Mouse (Mus musculus): Measurements from ENCODE around the gene Prr36. TPM values are rescaled to one million over a fixed set of nuclear protein-coding genes. Genes with fewer than 3 reads are reported as not detected.

The Prr36 gene
- 27.0 and 36.3 TPM in 2 replicates for polyA plus RNA-seq (2012; rRNA removed)

DNA sequence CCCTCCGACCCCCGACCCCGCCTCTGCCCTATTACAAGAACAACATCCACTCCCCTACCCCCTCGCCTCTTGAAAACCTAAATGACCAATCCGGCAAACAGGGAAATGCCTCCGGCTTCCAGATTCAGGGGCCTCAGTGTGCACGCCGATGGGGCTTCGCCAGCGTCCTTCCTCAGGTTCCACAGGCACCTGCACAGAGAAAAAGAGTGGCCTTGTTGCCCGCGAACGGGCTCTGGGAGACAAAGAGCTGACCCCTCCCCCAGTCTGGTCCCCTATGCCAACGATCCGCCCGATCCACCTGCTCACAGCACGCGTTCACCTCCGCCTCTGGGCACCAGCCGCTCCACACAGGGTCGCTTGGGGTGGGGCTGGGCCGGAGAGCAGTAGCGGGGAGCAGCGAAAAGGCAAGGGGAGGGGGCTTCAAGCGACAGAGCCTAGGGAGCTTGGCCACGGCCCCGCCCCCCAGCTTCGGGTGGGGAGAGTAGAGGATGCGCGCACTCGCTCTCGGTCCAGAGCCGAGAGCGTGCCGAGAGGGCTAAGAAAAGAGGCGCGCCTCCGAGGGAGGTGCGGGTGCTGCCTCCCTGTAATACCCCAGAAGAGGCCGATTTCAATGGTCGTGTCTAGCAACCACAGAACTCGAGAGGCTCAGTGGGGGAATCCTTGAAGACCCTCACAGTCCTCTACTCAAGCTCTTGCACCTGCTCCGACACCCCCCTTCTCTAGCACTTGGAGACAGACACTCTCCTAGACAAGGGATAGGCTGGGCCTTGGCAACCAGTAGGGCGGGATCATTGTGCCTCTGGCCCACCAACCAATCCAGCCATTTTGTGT is at the start of gene Prr36:
Prr36 (minus strand) TSS at position 669 of the 831 bp plus-strand sequence.

DNA sequence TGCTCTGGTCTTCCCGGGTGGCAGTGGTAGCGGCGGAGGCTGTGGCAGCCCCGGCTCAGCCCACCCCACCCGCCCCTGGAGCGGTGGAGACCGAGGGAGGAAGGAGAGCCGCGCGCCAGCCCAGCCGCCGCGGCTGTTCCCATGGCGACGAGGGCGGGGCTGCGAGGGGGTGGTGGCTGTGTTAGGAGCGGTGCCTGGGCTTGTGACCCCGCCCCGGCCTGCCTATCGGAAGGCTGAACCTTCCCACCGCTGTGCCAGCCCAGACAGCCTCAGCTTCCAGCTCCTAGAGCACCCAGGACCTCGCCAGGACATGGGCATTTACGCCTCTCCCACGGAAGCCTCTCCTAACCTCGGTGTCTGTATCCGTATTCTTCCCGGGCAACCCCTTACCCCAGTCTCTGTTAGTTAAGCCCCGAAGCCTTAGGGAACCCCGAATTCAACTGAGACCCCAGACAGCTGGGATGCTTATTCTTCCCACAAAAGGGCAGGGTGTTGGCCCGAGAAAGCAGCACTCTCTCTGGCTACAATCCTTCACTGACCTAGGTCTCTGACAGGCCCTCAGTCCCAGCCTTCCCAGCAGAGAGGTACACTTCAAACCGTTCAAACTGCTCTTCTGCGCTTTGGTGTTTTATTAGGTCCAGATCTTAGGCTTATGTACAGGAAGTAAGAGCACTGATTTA is 42.0 kb upstream of the Prr36 start, which contains the start of gene Ctxn1:
Ctxn1 (minus strand) TSS at position 150 of the 680 bp plus-strand sequence.

DNA sequence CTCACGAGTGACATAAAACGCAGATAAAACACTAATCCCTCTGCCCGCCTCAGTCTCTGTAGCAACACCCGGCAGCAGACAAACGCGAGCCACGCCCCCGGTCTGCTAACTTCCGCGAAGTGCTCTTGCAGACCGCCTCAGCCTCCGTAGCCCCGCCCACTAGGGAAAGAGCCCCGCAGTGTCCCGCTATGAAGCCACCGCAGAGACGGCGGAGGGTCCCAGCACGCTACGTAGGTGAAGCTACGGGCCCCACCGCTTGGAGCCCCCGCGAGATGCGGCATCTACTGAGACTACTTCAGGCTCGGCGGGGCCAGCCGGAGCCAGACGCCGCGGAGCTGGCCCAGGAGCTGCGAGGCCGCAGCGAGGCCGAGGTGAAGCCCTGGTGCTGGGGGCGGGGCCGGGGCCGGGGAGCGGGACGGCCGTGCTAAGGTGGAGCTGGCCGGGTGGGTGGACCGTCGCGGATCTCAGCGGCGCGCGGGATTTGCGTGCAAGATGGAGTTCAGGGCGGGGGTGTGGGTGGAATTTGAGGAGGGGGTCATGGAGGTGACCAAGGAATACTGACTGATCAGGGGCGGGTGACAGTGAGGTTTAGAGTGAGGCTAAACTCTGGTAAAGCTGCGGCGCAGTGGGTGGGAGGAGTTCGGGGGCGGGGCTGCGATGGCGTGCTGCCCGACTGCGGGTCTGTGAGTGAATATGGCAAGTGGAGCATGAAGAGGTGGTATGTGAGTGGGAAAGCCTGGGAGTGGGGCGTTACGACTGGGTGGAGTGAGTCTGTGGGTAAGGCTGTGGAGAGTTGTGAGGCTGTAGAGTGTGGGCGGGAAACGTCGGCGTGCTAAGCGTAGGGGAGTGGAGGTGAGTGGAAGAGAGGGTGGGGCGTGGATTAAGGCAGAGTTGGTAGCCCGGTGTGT is 35.9 kb upstream of the Prr36 start, which contains the start of gene Snapc2:
Snapc2 (plus strand) TSS at position 147 of the 908 bp plus-strand sequence.

DNA sequence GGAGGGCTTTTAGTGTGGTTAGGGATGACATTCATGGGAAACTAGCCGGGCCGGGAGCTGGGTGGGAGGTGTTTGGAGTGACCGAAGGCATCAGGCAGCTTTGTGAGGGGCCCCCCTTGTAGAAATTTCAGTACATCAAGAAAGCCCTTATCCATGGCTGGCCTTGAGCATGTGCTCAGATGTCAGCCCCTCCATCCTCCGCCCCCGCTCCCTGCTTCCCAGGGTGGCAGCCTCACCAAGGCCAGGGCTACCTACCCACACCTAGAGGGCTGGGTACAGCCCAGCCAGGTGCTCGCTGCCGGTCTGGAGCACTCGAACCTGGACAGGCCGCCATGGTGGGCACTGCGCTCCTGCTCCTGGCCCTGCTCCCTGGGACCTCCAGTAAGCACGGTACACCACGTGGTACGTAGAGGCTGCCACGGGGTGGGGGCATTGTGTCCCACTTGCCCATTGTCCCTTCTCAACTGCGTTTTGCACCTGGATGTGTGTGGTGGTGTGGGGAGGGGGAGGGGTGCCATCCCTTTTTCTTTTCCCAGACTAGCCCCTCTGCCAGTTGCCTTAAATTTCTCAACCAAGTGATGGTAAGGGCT is 30.8 kb upstream of the Prr36 start, which contains the start of gene Tgfbr3l:
Tgfbr3l (plus strand) TSS at position 264 of the 590 bp plus-strand sequence.

DNA sequence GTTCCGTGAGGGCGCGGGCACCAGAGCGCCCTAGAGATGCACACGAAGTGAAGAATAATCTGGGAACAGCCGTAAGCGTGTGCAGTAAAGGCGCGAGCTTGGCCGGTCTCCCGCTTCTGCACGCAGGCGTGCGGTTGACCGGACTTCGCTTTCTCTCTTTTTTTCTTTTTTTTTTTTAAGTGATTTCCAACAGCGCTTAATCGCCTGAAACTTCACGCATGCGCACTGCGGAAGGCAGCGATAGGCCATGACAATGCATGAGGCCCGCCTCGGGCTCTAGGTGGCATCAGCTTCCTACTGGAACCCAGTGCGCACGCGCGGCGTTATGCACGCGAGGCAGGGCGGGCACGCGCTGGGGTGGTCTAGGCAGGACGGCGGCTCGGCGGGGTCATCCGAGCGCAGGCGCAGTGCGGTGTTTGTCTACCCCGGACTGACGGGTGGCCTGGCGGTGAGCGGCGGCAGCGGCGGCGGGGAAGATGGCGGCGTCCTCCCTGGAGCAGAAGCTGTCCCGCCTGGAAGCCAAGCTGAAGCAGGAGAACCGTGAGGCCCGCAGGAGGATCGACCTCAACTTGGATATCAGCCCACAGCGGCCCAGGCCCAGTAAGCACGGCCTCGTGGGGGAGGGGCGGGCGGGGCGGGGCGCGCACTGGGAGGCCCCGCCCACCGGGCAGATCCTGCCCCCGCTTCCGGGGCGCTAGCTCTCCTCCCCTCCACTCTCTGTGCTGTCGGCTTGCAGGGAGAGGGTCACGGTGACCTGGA is 21.4 kb upstream of the Prr36 start, which contains the start of the genes Map2k7 and Gm49320:
Map2k7 (plus strand) TSS at position 307 of the 759 bp plus-strand sequence.
Gm49320 (plus strand) TSS at position 432 of the 759 bp plus-strand sequence.

DNA sequence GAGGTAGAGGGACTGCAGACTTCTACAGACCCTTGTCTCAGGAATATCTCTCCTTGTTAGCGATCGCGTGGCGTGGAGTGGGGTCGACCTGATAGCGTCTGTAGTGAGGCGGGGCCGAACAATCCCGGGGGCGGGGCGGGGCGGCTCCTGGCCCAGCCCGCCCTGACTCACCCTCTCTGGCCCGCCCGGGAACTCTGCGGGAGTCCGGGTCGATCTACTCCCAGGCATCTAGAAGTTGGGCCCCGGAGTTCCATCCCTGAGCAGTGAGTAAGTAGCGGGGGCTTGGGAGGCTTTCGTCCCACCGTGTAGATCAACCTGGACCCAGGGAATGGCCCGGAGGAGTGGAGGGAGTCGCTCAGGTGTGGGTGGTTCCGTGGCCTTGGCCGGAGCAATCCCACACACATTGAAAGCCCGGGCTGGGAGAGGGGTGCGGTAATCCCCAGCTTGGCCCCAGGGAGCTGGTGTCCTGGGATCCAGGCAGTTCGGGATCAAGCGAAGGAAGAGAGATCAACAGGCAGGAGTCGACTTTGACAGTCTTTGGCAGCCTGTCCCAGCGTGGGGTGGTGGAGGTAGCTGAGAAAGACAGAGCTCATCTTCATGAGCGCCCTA is 9.6 kb upstream of the Prr36 start, which contains the start of gene Lrrc8e:
Lrrc8e (plus strand) TSS at position 89 of the 609 bp plus-strand sequence.

DNA sequence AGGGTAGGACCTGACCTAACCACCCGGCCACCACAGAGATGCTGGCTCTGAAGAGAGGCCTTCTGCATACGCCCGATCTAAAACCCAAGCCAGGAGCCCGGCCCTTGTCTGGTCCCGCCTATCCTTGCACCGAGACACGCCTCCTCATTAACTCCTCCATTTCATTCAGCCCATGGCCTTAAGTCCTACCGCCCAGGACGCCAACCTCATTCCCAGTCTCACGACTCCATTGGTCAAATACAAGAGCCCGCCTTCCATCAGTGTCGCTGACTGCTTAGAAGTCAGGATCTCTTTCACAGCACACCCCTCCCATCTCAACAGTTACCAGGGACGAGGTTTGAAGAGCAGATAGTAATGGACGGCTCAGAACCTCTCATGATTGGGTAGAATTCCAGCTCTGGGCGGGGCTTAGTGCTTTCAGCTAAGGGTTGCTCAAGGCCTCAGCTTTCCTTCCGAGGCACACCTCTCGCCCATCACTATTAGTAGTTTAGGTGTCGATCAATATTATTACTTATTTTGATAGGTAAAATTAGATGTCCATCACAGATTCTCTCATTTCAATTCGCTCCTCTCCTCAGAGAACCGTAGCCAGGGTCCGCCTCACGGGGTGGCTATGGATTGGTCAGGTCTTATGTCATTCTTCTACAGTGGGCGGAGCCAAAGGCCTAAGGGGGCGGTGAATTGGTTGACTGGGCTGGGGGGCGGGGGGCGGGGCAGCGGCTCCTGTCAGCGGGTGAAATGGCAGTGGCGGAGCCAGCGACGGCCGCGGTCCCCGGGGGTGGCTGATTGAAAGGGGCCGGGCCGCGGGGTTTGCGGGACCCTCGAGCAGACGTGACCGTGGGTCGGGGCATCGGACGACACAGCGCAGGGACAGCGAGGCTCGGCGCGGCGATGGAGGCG is 51.2 kb downstream of the Prr36 start, which contains the start of gene Evi5l:
Evi5l (plus strand) TSS at position 716 of the 900 bp plus-strand sequence.

Other genes starting within 250 kb of the Prr36 start
- 0.09 and 0.13 TPM in 2 replicates for gene Cd209f, start 111.6 kb downstream of the Prr36 start, polyA plus RNA-seq (2012; rRNA removed)
- not detected in 2 replicates for gene Cd209g, start 83.4 kb downstream of the Prr36 start, polyA plus RNA-seq (2012; rRNA removed)
- 90.6 and 100 TPM in 2 replicates for gene Evi5l, start 50.9 kb downstream of the Prr36 start, polyA plus RNA-seq (2012; rRNA removed)
- gene Lrrc8e, start 9.4 kb upstream of the Prr36 start, polyA plus RNA-seq (2012; rRNA removed): 0.05 TPM in 1 of 2 replicates, not detected in the other
- 45.0 and 47.8 TPM in 2 replicates for gene Map2k7, start 21.3 kb upstream of the Prr36 start, polyA plus RNA-seq (2012; rRNA removed)
- gene Gm49320, start 21.4 kb upstream of the Prr36 start, polyA plus RNA-seq (2012; rRNA removed): 2.6 and 2.8 TPM in 2 replicates
- gene Tgfbr3l, start 30.8 kb upstream of the Prr36 start, polyA plus RNA-seq (2012; rRNA removed): 20.2 and 20.8 TPM in 2 replicates
- 63.3 and 64.1 TPM in 2 replicates for gene Snapc2, start 35.6 kb upstream of the Prr36 start, polyA plus RNA-seq (2012; rRNA removed)
- gene Ctxn1, start 41.8 kb upstream of the Prr36 start, polyA plus RNA-seq (2012; rRNA removed): 411 and 502 TPM in 2 replicates
- gene Timm44, start 58.5 kb upstream of the Prr36 start, polyA plus RNA-seq (2012; rRNA removed): 85.2 and 87.1 TPM in 2 replicates
- gene Ccl25, start 107.8 kb upstream of the Prr36 start, polyA plus RNA-seq (2012; rRNA removed): 13.8 and 14.7 TPM in 2 replicates
- 40.4 and 40.9 TPM in 2 replicates for gene Elavl1, start 108.0 kb upstream of the Prr36 start, polyA plus RNA-seq (2012; rRNA removed)